Mouse (Mus musculus): ENCODE measurements around the gene Cps1.

The Cps1 gene

GRCm38 (mm10) chr1:67122797-67123196 lies at the start of gene Cps1:
Gene Cps1, plus strand, starts transcription at chr1:67123026.
- no peak for DNase-seq (ENCODE audit: low read depth, low spot score)

- DNase-seq (ENCODE audit: low read depth, low spot score): no peak
These were observed 45.1 kb upstream of the Cps1 start for GRCm38 (mm10) chr1:67077739-67078138.

- DNase-seq (ENCODE audit: low read depth, low spot score): no peak
These were observed 44.2 kb upstream of the Cps1 start for GRCm38 (mm10) chr1:67078666-67079065.

DNA sequence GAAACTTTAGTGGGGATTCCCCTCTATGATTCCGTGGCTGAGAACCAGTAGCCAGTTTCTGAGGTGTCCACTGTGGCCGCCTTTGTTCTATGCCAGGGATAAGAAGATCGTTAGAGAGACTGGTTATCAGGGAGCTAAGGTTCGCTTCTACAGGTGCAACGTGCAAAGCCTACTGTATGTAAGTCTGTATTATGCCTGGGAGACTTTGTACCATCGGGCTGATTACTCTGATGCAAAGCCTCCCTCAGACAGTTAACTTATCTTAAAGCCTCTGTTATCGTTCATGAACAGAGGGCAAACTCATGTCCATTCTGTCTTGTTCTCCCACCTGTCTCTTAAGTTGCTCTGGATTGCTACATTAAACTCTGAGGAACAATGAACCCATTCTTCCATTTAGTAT lies 43.7 kb upstream of the Cps1 start:
- no peak for DNase-seq (ENCODE audit: low read depth, low spot score)

- no peak for DNase-seq (ENCODE audit: low read depth, low spot score)
These were observed 30.4 kb upstream of the Cps1 start for GRCm38 (mm10) chr1:67092473-67092872.

DNA sequence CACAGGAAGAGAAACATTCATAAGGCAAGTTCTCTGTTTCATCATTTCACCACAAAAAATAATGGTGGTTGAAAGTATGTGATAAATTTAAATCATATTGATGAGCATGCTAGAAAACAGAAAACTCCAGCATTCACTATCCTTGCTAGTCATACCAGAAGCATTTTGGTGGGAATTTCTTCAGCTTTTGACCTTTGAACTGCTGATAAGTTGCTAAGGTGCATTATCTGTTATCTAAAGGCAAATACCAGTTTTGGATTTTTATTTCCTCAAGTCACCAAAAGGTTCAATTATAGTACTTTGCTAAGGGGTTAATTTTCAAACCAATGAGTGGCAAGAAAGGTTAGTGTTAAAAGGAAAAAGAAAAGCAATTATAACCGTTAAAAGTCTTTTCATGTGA lies 23.6 kb upstream of the Cps1 start:
- no peak for DNase-seq (ENCODE audit: low read depth, low spot score)

DNA sequence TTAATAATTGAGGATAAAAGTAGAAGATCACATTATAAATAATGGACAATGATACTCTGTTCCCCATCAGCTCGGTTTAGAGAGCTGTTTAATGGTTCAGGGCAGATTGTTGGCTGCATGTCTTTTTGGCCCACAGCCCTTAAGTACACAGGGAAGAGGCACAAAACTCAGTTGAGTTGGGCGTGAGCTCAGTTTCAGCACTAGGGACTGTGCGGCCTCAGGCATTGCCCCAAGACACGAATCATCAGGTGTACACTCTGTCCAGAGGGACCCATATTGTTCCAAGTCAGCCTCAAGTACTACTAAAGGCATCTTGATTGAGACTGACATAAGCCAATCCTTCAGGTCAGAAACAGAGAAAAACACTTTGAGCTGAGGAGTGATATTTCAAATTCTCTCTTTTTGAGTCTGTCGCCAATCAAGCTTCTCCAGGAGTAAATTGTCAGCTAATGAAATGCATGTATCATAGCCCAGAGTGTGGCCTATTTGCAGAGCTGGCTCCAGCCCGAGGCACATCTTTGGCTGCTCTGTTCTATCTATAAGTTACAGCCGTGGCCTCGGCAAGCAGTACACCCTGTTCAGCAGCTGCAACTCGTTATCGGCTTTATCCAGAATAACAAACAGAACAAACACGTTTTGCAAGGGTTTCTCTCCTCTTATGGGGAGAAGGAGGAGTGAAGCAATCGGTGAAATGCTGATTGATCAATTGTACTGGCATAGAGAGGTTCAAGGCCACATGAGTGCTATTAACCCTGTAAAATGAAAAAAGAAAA lies 19.2 kb upstream of the Cps1 start:
- DNase-seq (ENCODE audit: low read depth, low spot score): no peak

GRCm38 (mm10) chr1:67111621-67112298 lies 11.1 kb upstream of the Cps1 start:
- DNase-seq (ENCODE audit: low read depth, low spot score): no peak

DNA sequence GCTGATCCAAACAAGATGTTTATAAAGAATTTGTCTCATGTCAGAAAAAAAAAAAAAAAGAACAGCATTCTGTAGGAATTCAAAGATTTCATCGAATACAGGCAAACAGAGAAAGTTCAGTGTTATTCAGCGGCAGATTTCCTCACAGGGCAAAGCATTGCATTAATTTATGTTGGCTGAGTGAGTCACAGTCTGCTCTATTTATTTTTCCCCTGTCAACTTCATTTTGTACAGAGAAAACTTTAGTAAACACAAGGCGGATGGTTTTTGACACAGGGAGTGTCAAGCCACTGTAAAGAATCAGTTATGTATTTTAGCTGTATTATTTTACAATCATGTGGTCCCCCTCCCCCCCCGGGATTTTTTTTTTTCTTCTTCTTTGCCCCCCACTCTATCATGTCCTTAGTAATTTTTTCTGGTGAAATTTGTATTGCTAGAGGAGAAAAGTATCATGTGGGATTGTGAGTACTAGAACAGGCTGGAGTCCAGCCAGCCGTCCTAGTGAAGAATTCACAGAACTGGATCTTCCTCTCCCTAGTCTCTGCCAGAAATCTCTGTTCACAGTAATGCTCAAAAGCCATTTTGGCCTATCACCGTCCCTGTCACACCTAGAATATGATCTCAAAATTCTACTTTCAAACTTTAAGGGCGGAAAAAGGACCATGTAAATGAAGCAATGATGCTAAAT lies 9.3 kb upstream of the Cps1 start:
- DNase-seq (ENCODE audit: low read depth, low spot score): no peak

DNA sequence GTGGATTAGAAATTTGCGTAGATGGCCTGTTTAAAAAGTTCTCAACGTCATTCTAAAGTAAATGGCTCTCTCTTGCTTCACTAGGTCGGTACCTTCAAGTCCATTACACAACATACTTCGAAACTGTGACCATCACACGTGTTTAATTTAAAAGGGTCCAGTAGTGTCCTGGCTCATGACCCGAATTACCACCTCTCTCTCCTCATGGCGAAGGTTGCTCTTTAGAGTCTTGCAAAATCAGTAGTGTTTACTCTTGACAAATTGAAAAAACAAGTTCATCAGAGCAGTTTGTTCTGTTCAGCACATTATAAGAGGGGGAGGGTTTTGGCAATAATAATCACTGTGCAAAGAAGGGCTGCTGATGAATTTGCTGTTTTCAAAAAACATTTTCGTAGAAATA lies 6.3 kb upstream of the Cps1 start:
- DNase-seq (ENCODE audit: low read depth, low spot score): no peak

DNA sequence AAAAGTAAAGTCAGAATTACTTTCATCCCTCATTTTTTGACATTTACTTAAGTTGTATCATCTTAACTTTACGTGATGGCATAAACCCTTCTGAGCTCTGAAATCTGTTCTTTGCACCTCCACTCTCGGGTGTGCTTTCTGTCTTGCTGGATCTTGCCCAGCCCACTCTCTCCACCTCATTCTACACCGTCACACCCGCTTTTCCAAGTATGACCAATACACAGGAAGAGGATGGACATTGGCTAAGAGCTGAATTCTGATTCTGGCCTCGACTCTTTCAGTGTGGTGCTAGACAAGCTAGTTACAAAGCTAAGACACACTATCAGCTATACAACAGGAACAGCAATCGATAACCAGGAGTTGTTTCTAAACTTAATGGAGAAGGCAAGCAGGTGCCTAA lies 5.0 kb upstream of the Cps1 start:
- no peak for DNase-seq (ENCODE audit: low read depth, low spot score)

DNA sequence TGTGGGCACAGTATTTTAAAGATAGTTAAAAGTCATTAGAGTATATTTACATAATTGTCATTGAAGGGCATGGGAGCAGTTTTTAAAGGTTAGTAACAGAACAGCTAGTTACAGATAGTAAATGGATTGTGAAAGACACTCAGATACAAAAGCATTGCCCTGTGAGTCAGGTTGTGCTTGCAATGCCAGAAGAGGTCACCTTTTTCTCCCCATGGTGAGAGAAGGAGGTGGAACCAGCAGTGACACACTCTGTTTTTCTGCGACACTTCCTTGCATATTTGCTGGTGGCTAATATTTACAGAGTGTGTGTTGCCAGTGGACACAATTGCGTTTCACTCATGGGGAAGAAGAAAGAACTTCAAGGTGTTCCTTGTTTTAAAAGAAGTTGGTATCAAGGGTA lies 2.6 kb downstream of the Cps1 start:
- no peak for DNase-seq (ENCODE audit: low read depth, low spot score)

DNA sequence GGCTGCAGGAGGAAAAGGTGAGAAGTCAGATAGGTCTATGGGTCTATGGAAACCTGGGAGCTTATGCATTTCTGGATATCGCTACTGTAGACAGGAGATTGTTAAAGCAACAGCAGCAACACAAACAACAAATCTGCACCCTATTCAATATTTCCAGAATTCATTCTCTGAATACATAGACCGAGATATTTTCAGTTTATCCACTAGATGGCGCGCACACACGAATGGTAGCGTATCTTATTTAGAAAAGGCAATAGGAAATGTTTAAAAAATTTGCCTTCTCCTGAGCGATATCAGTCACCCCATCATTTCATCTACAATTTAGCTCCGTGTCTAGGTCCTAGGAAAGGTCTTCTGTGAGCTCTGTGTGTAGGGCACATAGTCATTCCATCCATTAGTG lies 21.1 kb downstream of the Cps1 start:
- peak; percentile 14 for DNase-seq (ENCODE audit: low read depth, low spot score)

DNA sequence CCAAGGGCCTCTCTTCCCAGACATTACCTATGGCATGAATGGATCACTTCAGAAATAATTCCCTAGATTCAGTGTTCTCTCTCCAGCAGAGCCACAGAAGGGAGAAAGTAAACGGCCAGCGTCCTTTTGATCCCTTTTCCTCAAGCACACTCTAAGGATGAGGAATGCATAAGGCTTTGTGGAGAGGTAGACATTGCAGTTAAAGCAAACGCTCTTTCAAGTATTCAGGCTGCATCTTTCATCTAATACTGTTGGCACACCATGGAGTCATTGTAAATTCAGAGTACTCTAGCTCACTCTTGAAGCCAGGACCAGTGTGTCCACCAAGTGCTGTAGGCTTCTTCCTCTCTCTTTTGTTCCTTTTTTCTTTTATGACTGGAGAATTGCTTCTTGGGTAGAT lies 28.4 kb downstream of the Cps1 start:
- DNase-seq (ENCODE audit: low read depth, low spot score): no peak

DNA sequence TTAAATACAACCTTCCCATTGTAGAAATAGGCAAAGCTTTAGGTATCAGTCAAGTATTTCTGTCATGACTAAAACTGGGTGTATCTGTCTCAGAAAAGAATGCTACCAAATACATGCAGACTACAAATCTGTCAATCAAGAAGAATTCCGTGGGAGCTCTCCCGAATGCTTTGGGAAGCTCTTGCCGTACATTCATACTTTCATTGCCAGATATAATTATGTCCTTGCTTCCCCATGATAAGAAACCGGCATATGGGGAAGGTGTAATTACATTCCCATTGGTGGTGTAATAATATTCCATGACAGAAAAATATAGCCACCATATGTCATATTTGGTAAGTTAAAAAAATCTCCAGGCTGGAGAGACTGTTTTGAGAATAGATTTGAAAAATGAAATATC lies 44.5 kb downstream of the Cps1 start:
- DNase-seq (ENCODE audit: low read depth, low spot score): no peak

DNA sequence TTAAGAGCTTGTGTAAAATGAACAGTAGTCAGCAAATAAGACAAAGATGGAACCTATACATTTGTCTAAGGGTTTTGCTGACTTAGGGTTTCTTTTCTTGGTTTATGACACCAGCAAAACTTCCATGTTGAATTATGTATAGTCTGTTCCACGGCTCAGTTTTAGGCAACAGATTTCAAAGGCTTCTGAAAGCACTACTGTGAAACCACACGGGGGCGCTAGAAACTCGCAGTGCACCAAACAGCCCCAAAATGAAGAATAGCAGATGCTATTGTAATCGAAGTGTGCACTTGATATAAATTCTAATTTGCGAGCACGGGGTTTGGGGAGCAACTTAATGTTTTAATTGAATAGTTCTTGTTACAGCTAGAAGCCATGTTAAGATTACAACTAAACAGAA lies 58.3 kb downstream of the Cps1 start:
- peak; percentile 34 for DNase-seq (ENCODE audit: low read depth, low spot score)

DNA sequence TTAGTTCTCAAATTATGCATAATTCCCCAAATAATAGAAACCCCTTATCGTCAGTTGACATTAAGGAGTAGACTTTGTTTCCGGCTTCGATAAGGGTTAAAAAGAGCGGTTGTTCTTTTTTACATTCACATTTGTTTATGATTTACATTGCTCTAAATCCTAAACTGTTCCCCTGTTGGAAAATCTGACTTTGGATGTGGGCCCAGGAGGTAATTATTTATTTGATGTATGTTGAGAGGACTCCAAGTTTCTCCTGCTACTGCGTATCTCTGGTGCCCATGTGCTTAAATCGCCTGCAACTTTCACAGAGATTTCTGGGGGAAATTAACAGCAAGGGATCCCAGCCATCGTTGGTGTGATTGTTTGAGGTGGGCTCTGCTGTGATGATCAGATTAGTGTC lies 59.4 kb downstream of the Cps1 start:
- no peak for DNase-seq (ENCODE audit: low read depth, low spot score)

- no peak for DNase-seq (ENCODE audit: low read depth, low spot score)
These were observed 60.7 kb downstream of the Cps1 start for GRCm38 (mm10) chr1:67183532-67183931.

- no peak for DNase-seq (ENCODE audit: low read depth, low spot score)
These were observed 61.3 kb downstream of the Cps1 start for GRCm38 (mm10) chr1:67184134-67184533.

DNA sequence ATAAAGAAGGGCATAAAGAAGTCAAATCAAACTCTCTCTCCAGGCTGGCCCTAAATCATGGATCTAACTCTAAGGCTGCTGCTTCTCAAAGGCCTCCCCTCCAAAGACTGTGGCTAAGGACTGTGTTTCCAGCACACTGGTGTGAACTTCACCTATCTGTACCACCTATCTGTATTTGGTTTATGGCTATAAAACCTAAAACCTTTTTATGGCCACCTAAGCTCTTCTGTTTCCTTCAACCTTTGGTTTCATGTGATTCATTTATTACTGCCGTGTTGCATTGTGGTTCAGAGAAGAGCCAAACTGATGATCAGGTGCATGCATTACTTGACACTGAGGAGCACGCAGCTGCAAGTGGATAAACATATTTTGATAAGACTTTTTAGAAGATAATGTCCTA lies 74.5 kb downstream of the Cps1 start:
- DNase-seq (ENCODE audit: low read depth, low spot score): no peak

DNA sequence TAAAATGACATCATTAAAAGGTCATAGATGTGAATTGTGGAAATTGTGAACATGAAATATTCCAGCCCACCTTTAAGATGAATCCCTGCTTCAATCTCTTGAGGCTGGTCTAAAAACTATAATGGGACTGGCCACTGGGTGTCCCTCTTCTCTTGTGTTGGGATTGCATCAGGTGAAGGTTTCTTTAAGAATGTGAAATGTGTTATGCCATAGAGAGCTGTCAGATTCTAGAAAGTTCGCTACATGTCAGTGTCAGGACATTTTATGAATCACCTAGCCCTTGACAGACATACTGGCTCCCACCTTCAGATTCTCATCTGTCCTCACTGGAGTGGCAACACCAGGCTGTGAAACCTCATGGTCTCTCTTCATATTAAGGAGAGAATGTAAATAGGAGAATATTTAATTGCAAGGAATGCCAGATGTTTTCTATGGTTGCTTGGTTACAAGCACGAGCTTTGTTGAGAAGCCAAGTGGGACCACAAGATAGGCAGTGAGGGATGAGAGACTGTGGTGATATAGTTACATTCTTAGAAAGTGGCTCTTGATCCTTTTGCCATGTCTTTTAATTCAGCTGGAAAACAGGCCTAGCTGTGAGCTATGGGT lies 95.6 kb downstream of the Cps1 start:
- no peak for DNase-seq (ENCODE audit: low read depth, low spot score)

DNA sequence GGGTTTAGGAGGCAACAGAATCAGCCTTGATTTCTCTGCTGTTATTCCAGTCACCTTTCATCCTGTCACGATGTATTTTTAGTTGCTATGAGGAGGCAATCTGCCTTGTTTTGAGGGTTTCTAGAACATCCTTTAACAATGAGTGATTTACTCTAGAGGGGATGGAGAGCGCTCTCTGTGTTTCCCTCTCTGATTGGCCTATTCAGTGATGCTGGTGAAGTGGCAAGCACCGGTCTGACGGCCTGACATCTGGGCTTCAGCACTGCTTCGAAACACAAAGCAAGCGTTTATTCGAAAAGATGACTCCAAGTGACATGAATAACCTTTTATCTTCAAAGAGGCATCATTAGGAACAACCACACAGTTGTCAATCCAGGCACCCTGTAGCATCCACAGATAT lies 100.8 kb downstream of the Cps1 start:
- DNase-seq (ENCODE audit: low read depth, low spot score): no peak
